Mouse (Mus musculus) MEL (cell line): Measurements from ENCODE around the gene Il4i1. TPM values are rescaled to one million over a fixed set of nuclear protein-coding genes. Genes with fewer than 3 reads are reported as not detected.

Experiments used
- DNase-seq: peaks from one replicate; pipeline ENCODE4 v3.0.0; 2011; ENCODE audit warnings: low read depth, low spot score
- H3K27ac ChIP-seq: 2 replicates; pipeline ENCODE4 v1.5.1; 2012; ENCODE audit warnings: low read depth, mild to moderate bottlenecking, control low read depth, low read length, moderate library complexity; ENCODE audit not compliant: control insufficient read depth
- H3K27me3 ChIP-seq, 2 experiments: fragments of 150-350 bp in 1 of 2; sonication (generic) in 1 of 2; 2 replicates each; pipeline ENCODE4 v1.6.1; 2012; ENCODE audit warnings: low read length in 2 of 2, mild to moderate bottlenecking in 2 of 2, improper control_type of control experiment in 1 of 2, moderate library complexity in 1 of 2; ENCODE audit not compliant: insufficient read depth in 2 of 2, control insufficient read depth in 1 of 2
- H3K36me3 ChIP-seq, 2 experiments: 2 replicates each; pipeline ENCODE4 v1.6.1; 2012 to 2014; ENCODE audit warnings: low read length in 2 of 2, improper control_type of control experiment in 1 of 2, inconsistent platforms in 1 of 2, mild to moderate bottlenecking in 1 of 2; ENCODE audit not compliant: insufficient read depth in 2 of 2, control insufficient read depth in 1 of 2
- H3K4me1 ChIP-seq, 2 experiments: fragments of 150-350 bp in 1 of 2; sonication (generic) in 1 of 2; 2 replicates each; pipeline ENCODE4 v1.6.1; 2012; ENCODE audit warnings: low read length in 2 of 2, improper control_type of control experiment in 1 of 2, mild to moderate bottlenecking in 1 of 2; ENCODE audit not compliant: insufficient read depth in 2 of 2, control insufficient read depth in 1 of 2
- H3K4me3 ChIP-seq, 2 experiments: fragments of 150-350 bp in 1 of 2; sonication (generic) in 1 of 2; 2 replicates each; pipeline ENCODE4 v1.5.1; 2012; ENCODE audit warnings: low read depth in 2 of 2, low read length in 2 of 2, mild to moderate bottlenecking in 2 of 2, moderate library complexity in 2 of 2, control low read depth in 1 of 2, improper control_type of control experiment in 1 of 2; ENCODE audit not compliant: control insufficient read depth in 1 of 2, insufficient read depth in 1 of 2
- H3K79me2 ChIP-seq: 2 replicates; pipeline ENCODE4 v1.6.1; 2012; ENCODE audit warnings: mild to moderate bottlenecking, low read length, moderate library complexity; ENCODE audit not compliant: control insufficient read depth, poor library complexity, insufficient read depth
- H3K9ac ChIP-seq: 2 replicates; pipeline ENCODE4 v1.6.1; 2012; ENCODE audit warnings: low read depth, mild to moderate bottlenecking, control low read depth, low read length, moderate library complexity; ENCODE audit not compliant: control insufficient read depth, poor library complexity, severe bottlenecking
- H3K9me3 ChIP-seq: fragments of 150-350 bp; sonication (generic); replicated peaks from 2 replicates; pipeline ENCODE4 v1.6.1; 2012; ENCODE audit warnings: mild to moderate bottlenecking, low read length, improper control_type of control experiment, moderate library complexity; ENCODE audit not compliant: insufficient read depth
- CHD1 ChIP-seq: IDR thresholded peaks from 2 replicates; pipeline ENCODE4 v1.6.1; 2012; ENCODE audit warnings: low read depth, mild to moderate bottlenecking, inconsistent platforms, low read length, improper control_type of control experiment
- CHD2 ChIP-seq: IDR thresholded peaks from 2 replicates; pipeline ENCODE4 v1.6.1; 2011; ENCODE audit warnings: low read length, improper control_type of control experiment
- CTCF ChIP-seq, 3 experiments: IDR thresholded peaks in 2 of 3; conservative IDR thresholded peaks in 1 of 3; 2 replicates each; pipeline ENCODE4 v1.5.1; 2011 to 2012; ENCODE audit warnings: low read length in 3 of 3, low read depth in 2 of 3, mild to moderate bottlenecking in 2 of 3, improper control_type of control experiment in 1 of 3, inconsistent platforms in 1 of 3, mixed read lengths in 1 of 3, moderate library complexity in 1 of 3; ENCODE audit not compliant: control insufficient read depth in 1 of 3, insufficient read depth in 1 of 3, poor library complexity in 1 of 3, severe bottlenecking in 1 of 3
- E2F4 ChIP-seq: IDR thresholded peaks from 2 replicates; pipeline ENCODE4 v1.6.1; 2011; ENCODE audit warnings: low read depth, low read length, improper control_type of control experiment, borderline replicate concordance
- GATA1 ChIP-seq: IDR thresholded peaks from 2 replicates; pipeline ENCODE4 v1.6.1; 2011; ENCODE audit warnings: low read depth, low read length, improper control_type of control experiment
- JUND ChIP-seq: IDR thresholded peaks from 2 replicates; pipeline ENCODE4 v1.6.1; 2011; ENCODE audit warnings: low read depth, mild to moderate bottlenecking, improper control_type of control experiment, low read length
- KAT2A ChIP-seq: conservative IDR thresholded peaks from 2 replicates; pipeline ENCODE4 v1.6.1; 2012; ENCODE audit warnings: low read depth, low read length, improper control_type of control experiment, inconsistent platforms
- MEF2A ChIP-seq: IDR thresholded peaks from 2 replicates; pipeline ENCODE4 v1.6.1; 2014; ENCODE audit warnings: low read depth, mild to moderate bottlenecking, inconsistent platforms, low read length, improper control_type of control experiment; ENCODE audit not compliant: poor library complexity, insufficient replicate concordance, severe bottlenecking; ENCODE audit errors: extremely low read depth
- MYC ChIP-seq: IDR thresholded peaks from 2 replicates; pipeline ENCODE4 v1.6.1; 2011; ENCODE audit warnings: low read depth, mild to moderate bottlenecking, low read length, improper control_type of control experiment, moderate library complexity
- POLR2A ChIP-seq, 2 experiments: IDR thresholded peaks; 2 replicates each; pipeline ENCODE4 v1.6.1; 2011 to 2012; ENCODE audit warnings: low read length in 2 of 2, mild to moderate bottlenecking in 2 of 2, control low read depth in 1 of 2, improper control_type of control experiment in 1 of 2, low read depth in 1 of 2, moderate library complexity in 1 of 2; ENCODE audit not compliant: control insufficient read depth in 1 of 2, insufficient read depth in 1 of 2, poor library complexity in 1 of 2
- RAD21 ChIP-seq: IDR thresholded peaks from 2 replicates; pipeline ENCODE4 v1.6.1; 2011; ENCODE audit warnings: mild to moderate bottlenecking, low read depth, low read length, improper control_type of control experiment
- SIN3A ChIP-seq: IDR thresholded peaks from 2 replicates; pipeline ENCODE4 v1.6.1; 2012; ENCODE audit warnings: low read length, improper control_type of control experiment, inconsistent platforms
- TBP ChIP-seq: IDR thresholded peaks from 2 replicates; pipeline ENCODE4 v1.8.0; 2011; ENCODE audit warnings: low read depth, low read length, improper control_type of control experiment
- TCF12 ChIP-seq: IDR thresholded peaks from 2 replicates; pipeline ENCODE4 v1.6.1; 2014; ENCODE audit warnings: low read depth, mild to moderate bottlenecking, inconsistent platforms, low read length, improper control_type of control experiment, moderate library complexity
- USF2 ChIP-seq, 2 experiments: IDR thresholded peaks; 2 replicates each; pipeline ENCODE4 v1.6.1; 2011 to 2012; ENCODE audit warnings: improper control_type of control experiment in 2 of 2, low read length in 2 of 2, borderline replicate concordance in 1 of 2, inconsistent platforms in 1 of 2, low read depth in 1 of 2, mild to moderate bottlenecking in 1 of 2; ENCODE audit not compliant: insufficient read depth in 1 of 2
- ZKSCAN1 ChIP-seq: IDR thresholded peaks from 2 replicates; pipeline ENCODE4 v1.6.1; 2012; ENCODE audit warnings: low read depth, mild to moderate bottlenecking, inconsistent platforms, low read length, improper control_type of control experiment, moderate library complexity
- ZMIZ1 ChIP-seq: IDR thresholded peaks from 2 replicates; pipeline ENCODE4 v1.6.1; 2012; ENCODE audit warnings: low read depth, mild to moderate bottlenecking, inconsistent platforms, low read length, improper control_type of control experiment, moderate library complexity
- ZNF384 ChIP-seq: IDR thresholded peaks from 2 replicates; pipeline ENCODE4 v1.6.1; 2012; ENCODE audit warnings: low read depth, mild to moderate bottlenecking, inconsistent platforms, low read length, improper control_type of control experiment
- polyA plus RNA-seq, 2 experiments: library from polyadenylated mRNA; stranded (reverse) in 1 of 2; unstranded in 1 of 2; fragments of >175 nt in 1 of 2; fragments of >200 nt in 1 of 2; gene quantifications; 2 replicates each; pipeline versions ENCODE4 v1.2.1 to v1.2.4; 2012; ENCODE audit warnings: low replicate concordance in 2 of 2, low read depth in 1 of 2; ENCODE audit not compliant: insufficient read length in 2 of 2, insufficient read depth in 1 of 2, missing spikeins in 1 of 2
- total RNA-seq: library from RNA; depleted of rRNA; stranded (reverse); fragments of 300-350 nt; gene quantifications from 2 replicates; pipeline ENCODE4 v1.2.3, GENCODE M21; 2012; rRNA removed

The Il4i1 gene
- total and polyA plus RNA-seq, 3 experiments = 0.54 to 0.73 TPM; not detected in 1

- Histone ChIP-seq H3K27ac (no peak overlapping the region), H3K4me1 (peaks cover 0 to 19% of the 10 kb centered on the region in 2 experiments; a peak in 2 of 4 replicates), H3K9ac (no peak overlapping the region), H3K9me3 (no peaks in the 10 kb centered on the region), H3K4me3 (no peak overlapping the region), H3K36me3 (peaks cover 2 to 7% of the 10 kb centered on the region in 2 experiments; a peak in 3 of 4 replicates), H3K79me2 (peaks cover 25% of the 10 kb centered on the region), H3K27me3 (no peaks in the 10 kb centered on the region)
- TF ChIP-seq GATA1 (no peak), E2F4 (no peak), ZMIZ1 (no peak), CTCF (IDR thresholded peaks at IDR 0.05 in 2 of 3, conservative IDR thresholded peaks at IDR 0.05 in 1 of 3; ENCODE audit: control insufficient read depth in 1 of 3, insufficient read depth in 1 of 3, low read depth in 2 of 3, low read length in 3 of 3, poor library complexity in 1 of 3, severe bottlenecking in 1 of 3) (no peak), KAT2A (no peak), JUND (no peak), SIN3A (no peak), RAD21 (no peak), MEF2A (no peak), TBP (no peak), MYC (no peak), CHD1 (no peak), POLR2A (IDR thresholded peaks at IDR 0.05; ENCODE audit: control insufficient read depth in 1 of 2, insufficient read depth in 1 of 2, low read depth in 1 of 2, low read length in 2 of 2, poor library complexity in 1 of 2) (no peak), CHD2 (no peak), TCF12 (no peak), ZKSCAN1 (no peak), ZNF384 (no peak), USF2 (IDR thresholded peaks at IDR 0.05; ENCODE audit: borderline replicate concordance in 1 of 2, insufficient read depth in 1 of 2, low read depth in 1 of 2, low read length in 2 of 2) (no peak)
- DNase-seq = no peak
These were observed 74.0 kb downstream of the Il4i1 start for GRCm38 (mm10) chr7:44890180-44890579.

Other genes with a start within 250 kb of the Il4i1 start
- 0.23 TPM in 1 of 2 replicates, not detected in the other for gene Napsa, start 244.0 kb upstream of the Il4i1 start, total RNA-seq
- under 1 TPM in 1 of 2 experiments, not detected in 1; 0.33 TPM for gene Napsa, start 244.0 kb upstream of the Il4i1 start, polyA plus RNA-seq
- not detected in 2 replicates for gene Kcnc3, start 225.7 kb upstream of the Il4i1 start, total RNA-seq
- gene Kcnc3, start 225.7 kb upstream of the Il4i1 start, polyA plus RNA-seq = not detected
- under 0.01 and 0.07 TPM in 2 replicates for gene Myh14, start 145.5 kb upstream of the Il4i1 start, total RNA-seq
- under 1 TPM in 1 of 2 experiments, not detected in 1; 0.08 TPM for gene Myh14, start 145.5 kb upstream of the Il4i1 start, polyA plus RNA-seq
- gene Izumo2, start 107.6 kb upstream of the Il4i1 start, total RNA-seq = not detected in 2 replicates
- not detected for gene Izumo2, start 107.6 kb upstream of the Il4i1 start, polyA plus RNA-seq
- 24.9 and 25.7 TPM in 2 replicates for gene Vrk3, start 68.0 kb upstream of the Il4i1 start, total RNA-seq
- 10 to 100 TPM in 1 of 2 experiments, not detected in 1; 55.6 TPM for gene Vrk3, start 68.0 kb upstream of the Il4i1 start, polyA plus RNA-seq
- gene Zfp473, start 65.3 kb upstream of the Il4i1 start, total RNA-seq = 0.65 and 1.3 TPM in 2 replicates
- gene Zfp473, start 65.3 kb upstream of the Il4i1 start, polyA plus RNA-seq = under 1 TPM in 1 of 2 experiments, not detected in 1; 0.96 TPM
- 136 and 137 TPM in 2 replicates for gene Nup62, start 299 bp upstream of the Il4i1 start, total RNA-seq
- 100 to 1,000 TPM in 1 of 2 experiments, not detected in 1; 235 TPM for gene Nup62, start 299 bp upstream of the Il4i1 start, polyA plus RNA-seq
- 17.6 and 19.6 TPM in 2 replicates for gene Atf5, start 271 bp downstream of the Il4i1 start, total RNA-seq
- 10 to 100 TPM in 1 of 2 experiments, not detected in 1; 95.5 TPM for gene Atf5, start 271 bp downstream of the Il4i1 start, polyA plus RNA-seq
- gene Akt1s1, start 32.6 kb downstream of the Il4i1 start, total RNA-seq = 32.0 and 37.3 TPM in 2 replicates
- 10 to 100 TPM in 1 of 2 experiments, not detected in 1; 71.8 TPM for gene Akt1s1, start 32.6 kb downstream of the Il4i1 start, polyA plus RNA-seq
- 16.7 and 16.9 TPM in 2 replicates for gene Tbc1d17, start 32.7 kb downstream of the Il4i1 start, total RNA-seq
- 10 to 100 TPM in 1 of 2 experiments, not detected in 1; 29.5 TPM for gene Tbc1d17, start 32.7 kb downstream of the Il4i1 start, polyA plus RNA-seq
- gene Pnkp, start 40.8 kb downstream of the Il4i1 start, total RNA-seq = 39.3 and 49.9 TPM in 2 replicates
- gene Pnkp, start 40.8 kb downstream of the Il4i1 start, polyA plus RNA-seq = 10 to 100 TPM in 1 of 2 experiments, not detected in 1; 45.6 TPM
- gene Ptov1, start 53.4 kb downstream of the Il4i1 start, total RNA-seq = 44.1 and 46.4 TPM in 2 replicates
- 100 to 1,000 TPM in 1 of 2 experiments, not detected in 1; 168 TPM for gene Ptov1, start 53.4 kb downstream of the Il4i1 start, polyA plus RNA-seq
- gene Med25, start 76.3 kb downstream of the Il4i1 start, total RNA-seq = 50.5 and 53.9 TPM in 2 replicates
- 100 to 1,000 TPM in 1 of 2 experiments, not detected in 1; 118 TPM for gene Med25, start 76.3 kb downstream of the Il4i1 start, polyA plus RNA-seq
- gene Fuz, start 79.7 kb downstream of the Il4i1 start, total RNA-seq = 6.8 and 9.4 TPM in 2 replicates
- gene Fuz, start 79.7 kb downstream of the Il4i1 start, polyA plus RNA-seq = 10 to 100 TPM in 1 of 2 experiments, not detected in 1; 18.1 TPM
- 54.0 and 54.4 TPM in 2 replicates for gene Ap2a1, start 113.1 kb downstream of the Il4i1 start, total RNA-seq
- gene Ap2a1, start 113.1 kb downstream of the Il4i1 start, polyA plus RNA-seq = 100 to 1,000 TPM in 1 of 2 experiments, 10 to 100 TPM in 1; 73.1 to 107 TPM
- 0.10 TPM in 1 of 2 replicates, not detected in the other for gene Tsks, start 126.8 kb downstream of the Il4i1 start, total RNA-seq
- gene Tsks, start 126.8 kb downstream of the Il4i1 start, polyA plus RNA-seq = under 1 TPM in 1 of 2 experiments, not detected in 1; 0.08 TPM
- 0.20 and 0.35 TPM in 2 replicates for gene Cpt1c, start 158.5 kb downstream of the Il4i1 start, total RNA-seq
- gene Cpt1c, start 158.5 kb downstream of the Il4i1 start, polyA plus RNA-seq = under 1 TPM in 1 of 2 experiments, not detected in 1; 0.81 TPM
- gene Prmt1, start 170.2 kb downstream of the Il4i1 start, total RNA-seq = 317 and 339 TPM in 2 replicates
- gene Prmt1, start 170.2 kb downstream of the Il4i1 start, polyA plus RNA-seq = 100 to 1,000 TPM; 254 to 715 TPM
- gene Irf3, start 181.3 kb downstream of the Il4i1 start, total RNA-seq = 78.6 and 83.4 TPM in 2 replicates
- gene Irf3, start 181.3 kb downstream of the Il4i1 start, polyA plus RNA-seq = 10 to 100 TPM in 1 of 2 experiments, not detected in 1; 82.1 TPM
- gene Bcl2l12, start 182.3 kb downstream of the Il4i1 start, total RNA-seq = 13.4 and 16.6 TPM in 2 replicates
- 10 to 100 TPM in 1 of 2 experiments, not detected in 1; 24.6 TPM for gene Bcl2l12, start 182.3 kb downstream of the Il4i1 start, polyA plus RNA-seq
- 17.7 and 18.3 TPM in 2 replicates for gene Scaf1, start 200.0 kb downstream of the Il4i1 start, total RNA-seq
- gene Scaf1, start 200.0 kb downstream of the Il4i1 start, polyA plus RNA-seq = 10 to 100 TPM; 34.4 to 81.5 TPM
- gene Rras, start 201.6 kb downstream of the Il4i1 start, total RNA-seq = 4.2 and 5.0 TPM in 2 replicates
- gene Rras, start 201.6 kb downstream of the Il4i1 start, polyA plus RNA-seq = 10 to 100 TPM in 1 of 2 experiments, not detected in 1; 24.1 TPM
- gene Prr12, start 236.5 kb downstream of the Il4i1 start, total RNA-seq = 3.3 and 3.5 TPM in 2 replicates
- gene Prr12, start 236.5 kb downstream of the Il4i1 start, polyA plus RNA-seq = 10 to 100 TPM in 1 of 2 experiments, not detected in 1; 32.1 TPM
- gene Nosip, start 246.0 kb downstream of the Il4i1 start, total RNA-seq = 49.9 and 50.7 TPM in 2 replicates
- 10 to 100 TPM in 1 of 2 experiments, not detected in 1; 78.9 TPM for gene Nosip, start 246.0 kb downstream of the Il4i1 start, polyA plus RNA-seq
- 7.5 and 7.7 TPM in 2 replicates for gene Prrg2, start 246.3 kb downstream of the Il4i1 start, total RNA-seq
- gene Prrg2, start 246.3 kb downstream of the Il4i1 start, polyA plus RNA-seq = 10 to 100 TPM in 1 of 2 experiments, not detected in 1; 16.9 TPM